Mouse (Mus musculus) neural tube, embryonic 12.5 days (tissue): ENCODE results near the gene Adgrg5. TPM values are rescaled to one million over a fixed set of nuclear protein-coding genes. Genes with fewer than 3 reads are reported as not detected.

Experiments used
- ATAC-seq: fragments of 200-750 bp; cut with Nextera tagmentation; 2 replicates; pipeline ENCODE4 v1.8.0; 2017; ENCODE audit warnings: low read depth, mild to moderate bottlenecking, moderate TSS enrichment, moderate library complexity; ENCODE audit not compliant: low FRiP score
- H3K27ac ChIP-seq: fragments of 300-500 bp; sonication (generic); 2 replicates; pipeline ENCODE4 v1.5.1; 2016
- H3K27me3 ChIP-seq: fragments of 300-500 bp; sonication (generic); replicated peaks from 2 replicates; pipeline ENCODE4 v1.6.1; 2016; ENCODE audit warnings: mild to moderate bottlenecking
- H3K36me3 ChIP-seq: fragments of 300-500 bp; sonication (generic); 2 replicates; pipeline ENCODE4 v1.6.1; 2016; ENCODE audit warnings: mild to moderate bottlenecking
- H3K4me1 ChIP-seq: fragments of 300-500 bp; sonication (generic); 2 replicates; pipeline ENCODE4 v1.6.1; 2016
- H3K4me2 ChIP-seq: fragments of 300-500 bp; sonication (generic); replicated peaks from 2 replicates; pipeline ENCODE4 v1.6.1; 2016; ENCODE audit warnings: mild to moderate bottlenecking
- H3K4me3 ChIP-seq: fragments of 300-500 bp; sonication (generic); 2 replicates; pipeline ENCODE4 v1.5.1; 2016
- H3K9ac ChIP-seq: fragments of 300-500 bp; sonication (generic); 2 replicates; pipeline ENCODE4 v1.6.1; 2016; ENCODE audit warnings: mild to moderate bottlenecking
- H3K9me3 ChIP-seq: fragments of 300-500 bp; sonication (generic); 2 replicates; pipeline ENCODE4 v1.6.1; 2016; ENCODE audit warnings: mild to moderate bottlenecking
- WGBS: fragments of 180-500 bp; shearing (Covaris S2); methylation state at CpG from one replicate; pipeline ENCODE4 v1.1.7; 2016; 5-methylcytosine and 5-hydroxymethylcytosine counted together
- polyA plus RNA-seq: library from polyadenylated mRNA; unstranded; fragments of >200 nt; fragmentation: Nextera tagmentation; extraction: Ambion mirVana; gene quantifications from 2 replicates; pipeline ENCODE4 v1.2.1, GENCODE M21; 2016

Gene Adgrg5
- polyA plus RNA-seq, 1 experiment from 2014 or later, result 0.16 TPM

GRCm38 (mm10) chr8:94988619-94989018 is 65.1 kb downstream of the Adgrg5 start:
- peaks cover 66% of the 10 kb centered on the region for H3K4me1 ChIP-seq
- no peak overlapping the region for H3K4me3 ChIP-seq
- H3K27me3 ChIP-seq, result no peaks in the 10 kb centered on the region
- no peak overlapping the region for H3K27ac ChIP-seq
- no peaks in the 10 kb centered on the region for H3K36me3 ChIP-seq
- ATAC-seq, result no peak
- H3K9ac ChIP-seq, result no peak overlapping the region
- no peaks in the 10 kb centered on the region for H3K9me3 ChIP-seq
- WGBS, result 80% methylated on average over 6 of the region's 6 CpGs
- no peak overlapping the region for H3K4me2 ChIP-seq

- Histone ChIP-seq H3K4me1 (peaks cover 65% of the 10 kb centered on the region), H3K4me3 (no peak overlapping the region)
- 87% methylated on average over 4 of the region's 4 CpGs for WGBS
Observed at GRCm38 (mm10) chr8:94989711-94990110, 66.2 kb downstream of the Adgrg5 start.

GRCm38 (mm10) chr8:94990598-94991453 is 67.3 kb downstream of the Adgrg5 start:
- 74% methylated on average over 11 of the region's 11 CpGs for WGBS
- no peak overlapping the region for H3K9ac ChIP-seq
- H3K4me1 ChIP-seq, result peaks cover 59% of the 10 kb centered on the region
- no peaks in the 10 kb centered on the region for H3K9me3 ChIP-seq
- H3K4me2 ChIP-seq, result peak overlapping the region; percentile 44; the same call in 1 of the 2 replicates
- no peak overlapping the region for H3K27ac ChIP-seq
- no peak for ATAC-seq
- no peaks in the 10 kb centered on the region for H3K27me3 ChIP-seq
- H3K36me3 ChIP-seq, result no peaks in the 10 kb centered on the region
- no peak overlapping the region for H3K4me3 ChIP-seq

More at GRCm38 (mm10) chr8:94989711-94990110, 66.2 kb downstream of the Adgrg5 start:
- no peaks in the 10 kb centered on the region for H3K27me3 ChIP-seq
- no peaks in the 10 kb centered on the region for H3K9me3 ChIP-seq
- no peak overlapping the region for H3K4me2 ChIP-seq
- no peak overlapping the region for H3K27ac ChIP-seq
- no peak overlapping the region for H3K9ac ChIP-seq
- no peak for ATAC-seq
- H3K36me3 ChIP-seq, result no peaks in the 10 kb centered on the region

GRCm38 (mm10) chr8:94991454-94991994 is 68.0 kb downstream of the Adgrg5 start:
- Histone ChIP-seq H3K4me3 (no peak overlapping the region), H3K4me2 (peak overlapping the region; percentile 44; the same call in 1 of the 2 replicates), H3K4me1 (peaks cover 53% of the 10 kb centered on the region), H3K27ac (peak overlapping the region; percentile 11; the same call in 1 of the 2 replicates), H3K27me3 (no peaks in the 10 kb centered on the region), H3K36me3 (no peaks in the 10 kb centered on the region), H3K9me3 (no peaks in the 10 kb centered on the region), H3K9ac (no peak overlapping the region)
- no peak for ATAC-seq
- 88% methylated on average over 9 of the region's 9 CpGs for WGBS

- no peaks in the 10 kb centered on the region for H3K36me3 ChIP-seq
- no peak for ATAC-seq
- no peaks in the 10 kb centered on the region for H3K9me3 ChIP-seq
- H3K27me3 ChIP-seq, result no peaks in the 10 kb centered on the region
- H3K4me3 ChIP-seq, result no peak overlapping the region
- WGBS, result 80% methylated on average over 4 of the region's 4 CpGs
- H3K4me2 ChIP-seq, result peak overlapping the region; percentile 44; the same call in 1 of the 2 replicates
- peaks cover 52% of the 10 kb centered on the region for H3K4me1 ChIP-seq
- peak overlapping the region; percentile 11; the same call in 1 of the 2 replicates for H3K27ac ChIP-seq
- H3K9ac ChIP-seq, result no peak overlapping the region
Observed at GRCm38 (mm10) chr8:94992010-94992409, 68.5 kb downstream of the Adgrg5 start.

- Histone ChIP-seq H3K27me3 (no peaks in the 10 kb centered on the region), H3K4me2 (peak overlapping the region; percentile 44), H3K9me3 (no peaks in the 10 kb centered on the region), H3K4me1 (peaks cover 54% of the 10 kb centered on the region), H3K27ac (peak overlapping the region; percentile 11; the same call in 1 of the 2 replicates), H3K4me3 (no peak overlapping the region), H3K36me3 (no peaks in the 10 kb centered on the region), H3K9ac (no peak overlapping the region)
- no peak for ATAC-seq
- WGBS, result 35% methylated on average over 5 of the region's 5 CpGs
Observed at GRCm38 (mm10) chr8:94992534-94992933, 69.0 kb downstream of the Adgrg5 start.

Other genes with a start within 250 kb of the Adgrg5 start
- gene Pllp, start 227.4 kb upstream of the Adgrg5 start, polyA plus RNA-seq, result 0.66 and 0.97 TPM in 2 replicates
- not detected in 2 replicates for gene Ccl22, start 178.1 kb upstream of the Adgrg5 start, polyA plus RNA-seq
- gene Cx3cl1, start 151.7 kb upstream of the Adgrg5 start, polyA plus RNA-seq, result 7.5 and 9.4 TPM in 2 replicates
- gene Ccl17, start 113.2 kb upstream of the Adgrg5 start, polyA plus RNA-seq, result not detected in 2 replicates
- gene Coq9, start 85.4 kb upstream of the Adgrg5 start, polyA plus RNA-seq, result 52.3 and 57.6 TPM in 2 replicates
- gene Ciapin1, start 85.3 kb upstream of the Adgrg5 start, polyA plus RNA-seq, result 190 and 193 TPM in 2 replicates
- gene Polr2c, start 66.2 kb upstream of the Adgrg5 start, polyA plus RNA-seq, result 130 and 143 TPM in 2 replicates
- gene Dok4, start 47.4 kb upstream of the Adgrg5 start, polyA plus RNA-seq, result 32.7 and 41.8 TPM in 2 replicates
- gene Ccdc102a, start 5.6 kb upstream of the Adgrg5 start, polyA plus RNA-seq, result 18.1 and 18.9 TPM in 2 replicates
- gene Adgrg1, start 51.1 kb downstream of the Adgrg5 start, polyA plus RNA-seq, result 177 and 208 TPM in 2 replicates
- 2.4 and 2.6 TPM in 2 replicates for gene Adgrg3, start 94.0 kb downstream of the Adgrg5 start, polyA plus RNA-seq
- 0.09 and 0.13 TPM in 2 replicates for gene Drc7, start 131.4 kb downstream of the Adgrg5 start, polyA plus RNA-seq
- 32.0 and 38.7 TPM in 2 replicates for gene Katnb1, start 157.5 kb downstream of the Adgrg5 start, polyA plus RNA-seq